Mouse (Mus musculus) CH12.LX (cell line): ENCODE data around the gene Gm1043.

Experiments
- CTCF ChIP-seq, 2 experiments: IDR thresholded peaks in 1 of 2; conservative IDR thresholded peaks in 1 of 2; 2 replicates each; pipeline ENCODE4 v1.5.1; 2011 to 2012; ENCODE audit warnings: low read depth in 2 of 2, low read length in 2 of 2, improper control_type of control experiment in 1 of 2, inconsistent platforms in 1 of 2, mild to moderate bottlenecking in 1 of 2, moderate library complexity in 1 of 2
- EP300 ChIP-seq: IDR thresholded peaks from 2 replicates; pipeline ENCODE4 v1.6.1; 2011; ENCODE audit warnings: low read length, improper control_type of control experiment
- NRF1 ChIP-seq: IDR thresholded peaks from 2 replicates; pipeline ENCODE4 v1.6.1; 2014; ENCODE audit warnings: low read depth, mild to moderate bottlenecking, inconsistent platforms, low read length, improper control_type of control experiment, moderate library complexity

DNA sequence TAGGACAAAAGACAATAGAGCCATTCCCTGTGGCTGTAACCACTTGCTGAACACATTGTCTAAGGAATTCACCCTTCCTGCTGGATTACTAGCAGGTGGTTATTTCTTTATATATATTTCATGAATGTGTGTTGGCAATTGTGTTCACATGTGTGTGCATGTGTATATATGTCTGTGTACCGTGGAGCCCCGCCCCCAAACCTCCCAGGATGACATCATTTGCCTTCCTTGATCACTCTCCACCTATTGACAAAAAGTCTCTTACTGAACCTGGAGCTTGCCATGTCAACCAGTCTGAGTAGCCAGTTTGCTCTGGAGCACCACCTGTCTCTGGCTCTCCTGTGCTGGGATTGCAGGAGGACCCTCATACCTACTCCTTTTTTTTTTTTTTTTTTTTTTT is 39.6 kb upstream of the Gm1043 start:
- TF ChIP-seq NRF1 (no peak), CTCF (conservative IDR thresholded peaks at IDR 0.05 in 1 of 2, IDR thresholded peaks at IDR 0.05 in 1 of 2; ENCODE audit: low read depth in 2 of 2, low read length in 2 of 2) (no peak), EP300 (no peak)
